Mouse (Mus musculus): ENCODE results near the gene Tenm4. TPM values are rescaled to one million over a fixed set of nuclear protein-coding genes. Genes with fewer than 3 reads are reported as not detected.

The Tenm4 gene
- polyA plus RNA-seq, 1 experiment from 2014 or later: 5.4 TPM

DNA sequence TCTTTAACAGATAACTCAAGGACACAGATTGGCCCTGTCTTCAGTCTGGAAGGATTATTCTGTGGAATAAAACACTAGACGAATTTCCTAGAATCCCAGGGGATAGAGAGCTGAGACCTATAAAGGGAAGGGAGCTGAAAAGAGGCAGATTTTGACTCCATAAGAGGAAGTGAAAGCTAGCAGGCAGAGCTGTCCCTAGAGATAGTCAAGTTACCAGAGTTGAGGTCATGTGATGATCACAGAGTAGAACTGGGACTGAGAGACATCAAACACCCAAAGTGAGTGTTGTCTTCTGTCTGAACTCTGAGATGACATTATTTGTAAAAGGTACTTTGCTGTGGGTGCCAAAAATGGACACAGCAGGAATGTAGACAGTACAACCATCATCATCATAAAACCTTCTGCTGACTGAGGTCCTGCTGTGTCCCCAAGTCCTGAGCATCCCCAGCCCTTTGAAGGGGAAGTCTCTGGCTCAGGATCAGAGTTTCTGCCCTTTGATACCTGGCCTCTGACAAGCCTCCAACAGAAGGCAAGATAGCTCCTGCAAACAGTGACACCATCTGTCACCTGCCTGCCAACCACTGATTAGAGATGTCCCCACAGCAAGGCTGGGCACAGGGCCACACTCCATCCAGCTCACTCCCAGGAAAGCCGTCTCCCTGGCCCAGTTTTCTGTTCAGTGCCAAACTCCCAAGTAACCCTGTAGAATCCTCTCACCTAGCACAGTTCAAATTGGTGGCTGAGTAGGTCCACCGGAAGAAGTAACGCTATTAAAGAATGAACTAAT lies 368.4 kb downstream of the Tenm4 start:
- POLR2A ChIA-PET: no interaction called here
- no peaks in the 10 kb centered on the region for H3K27me3 ChIP-seq
- TF ChIP-seq CTCF (IDR thresholded peaks at IDR 0.05): no peak
- no peak for ATAC-seq
- no peak for DNase-seq (ENCODE audit: low read depth, low spot score)
- CTCF ChIA-PET: interaction anchor here (1.2 kb wide), 1 partner anchor 35 kb away, joined by 3 read pairs; no protein-coding TSS in a partner anchor
- in situ Hi-C loops (cut with MboI; ENCODE audit: low pct_unique_long_range_greater_than_20kb): no loop called here

DNA sequence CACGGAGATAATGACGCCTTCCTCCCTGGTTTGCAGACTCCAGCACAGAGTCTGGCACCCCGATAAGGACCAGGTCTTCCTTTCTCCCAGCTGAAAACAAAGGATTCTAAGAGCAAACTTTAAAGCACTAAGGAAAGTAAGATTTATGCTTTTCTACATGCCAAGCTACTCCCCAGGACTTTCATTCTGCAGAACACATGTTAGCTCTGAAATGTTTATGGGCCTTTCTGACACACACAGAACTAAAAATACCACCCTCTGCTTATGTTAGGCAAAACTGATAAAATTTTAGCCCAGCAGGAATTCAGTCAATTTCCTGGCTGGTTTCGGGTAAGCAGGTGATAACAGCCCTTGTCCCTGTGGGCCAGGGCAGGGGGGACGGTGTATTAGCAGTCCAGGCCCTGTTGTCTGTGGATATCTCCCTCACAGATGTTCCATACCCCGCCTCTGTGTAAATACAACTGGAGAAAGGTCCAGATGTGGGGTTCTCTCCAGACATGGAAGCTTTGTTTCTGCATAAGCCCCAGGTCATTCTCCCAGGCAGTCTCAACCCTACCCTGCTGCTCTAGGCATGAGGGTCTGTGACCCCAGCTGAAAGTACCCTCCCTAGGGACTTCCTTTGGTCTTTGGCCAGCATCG lies 369.5 kb downstream of the Tenm4 start:
- H3K27me3 ChIP-seq: no peaks in the 10 kb centered on the region
- ATAC-seq (no peak), DNase-seq (ENCODE audit: low read depth, low spot score) (no peak)
- CTCF ChIA-PET: interaction anchor here (1.2 kb wide), 1 partner anchor 34 kb away, joined by 3 read pairs; no protein-coding TSS in a partner anchor
- no peak for TF ChIP-seq CTCF (IDR thresholded peaks at IDR 0.05)
- POLR2A ChIA-PET: no interaction called here
- in situ Hi-C loops (cut with MboI; ENCODE audit: low pct_unique_long_range_greater_than_20kb): no loop called here

DNA sequence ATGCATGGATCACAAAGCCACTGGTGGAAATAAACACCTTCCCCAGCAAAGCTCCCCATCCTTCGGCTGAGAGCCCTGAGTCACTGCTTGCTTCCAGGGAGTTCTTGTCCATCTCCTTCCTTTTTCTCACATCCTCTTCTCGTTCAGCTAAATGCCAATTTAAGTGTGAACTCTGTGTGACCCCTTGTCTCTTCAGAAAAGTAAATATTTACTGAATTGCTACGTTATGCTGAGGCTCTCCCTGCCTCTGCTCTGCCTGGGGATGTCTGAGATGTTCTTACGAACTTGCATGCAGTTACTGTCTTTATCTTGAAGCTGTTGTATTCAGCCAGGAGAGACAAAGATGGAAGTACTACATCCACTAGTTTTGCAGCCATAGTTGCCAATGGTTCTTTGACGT lies 374.9 kb downstream of the Tenm4 start:
- TF ChIP-seq CTCF (IDR thresholded peaks at IDR 0.05): no peak
- ATAC-seq (no peak), DNase-seq (ENCODE audit: low read depth, low spot score) (no peak)
- no peaks in the 10 kb centered on the region for H3K27me3 ChIP-seq
- in situ Hi-C loops (cut with MboI; ENCODE audit: low pct_unique_long_range_greater_than_20kb): no loop called here
- POLR2A ChIA-PET: interaction anchor here (0.6 kb wide), 1 partner anchor 19 kb away, joined by 3 read pairs; no protein-coding TSS in a partner anchor
- CTCF ChIA-PET: interaction anchor here (1.3 to 3.7 kb wide), 2 partner anchors 9 to 10 kb away, joined by 5 to 12 read pairs; no protein-coding TSS in a partner anchor

DNA sequence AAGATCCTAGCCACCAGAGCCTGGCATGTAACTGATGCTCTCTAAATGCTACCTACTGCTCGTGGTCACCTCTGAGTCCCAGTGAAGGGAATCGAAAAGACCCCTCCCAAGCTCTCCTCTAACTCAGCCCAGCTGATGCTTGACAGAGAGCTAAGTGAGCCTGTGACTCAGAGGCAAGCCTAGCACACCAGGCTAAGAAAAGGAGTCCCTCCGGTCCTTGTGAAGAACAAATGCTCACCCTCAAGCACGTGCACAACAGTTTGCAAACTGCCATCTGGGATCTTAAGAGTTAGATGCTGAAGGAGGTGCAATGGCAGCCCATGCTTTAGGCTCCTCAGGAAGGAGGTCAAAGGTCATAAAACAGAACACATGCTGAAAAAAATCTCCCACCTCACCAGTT lies 380.8 kb downstream of the Tenm4 start:
- in situ Hi-C loops (cut with MboI; ENCODE audit: low pct_unique_long_range_greater_than_20kb): no loop called here
- CTCF ChIA-PET: no interaction called here
- no peak for TF ChIP-seq CTCF (IDR thresholded peaks at IDR 0.05)

DNA sequence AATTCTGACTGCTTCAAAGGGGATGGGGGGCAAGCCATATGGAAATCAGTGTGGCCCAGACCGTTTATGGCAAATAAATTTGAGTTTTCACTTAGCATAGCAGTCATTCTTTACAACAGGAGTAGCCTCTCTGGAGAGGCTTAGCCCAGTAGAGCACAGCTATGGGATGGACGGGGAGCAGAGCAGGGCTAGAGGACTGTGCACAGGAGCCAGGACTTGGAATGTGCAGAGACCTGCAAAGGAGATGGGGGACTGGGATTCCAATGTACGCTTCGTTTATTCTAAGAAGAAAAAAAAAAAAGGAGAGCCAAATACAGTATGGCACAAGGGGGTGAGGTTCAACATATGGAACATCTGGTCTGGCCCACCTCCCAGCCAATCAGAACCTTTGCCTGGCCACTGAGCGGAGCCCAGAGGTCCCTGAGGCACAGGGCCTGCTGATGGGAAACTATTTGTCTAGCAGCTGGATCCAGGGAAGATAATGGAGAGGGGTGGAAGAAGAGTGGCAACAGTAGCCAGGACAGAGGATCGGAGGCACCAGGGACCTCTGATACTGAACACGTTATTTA lies 381.3 kb downstream of the Tenm4 start:
- no peak for TF ChIP-seq CTCF (IDR thresholded peaks at IDR 0.05)
- DNase-seq (ENCODE audit: low read depth, low spot score): no peak
- no peaks in the 10 kb centered on the region for H3K27me3 ChIP-seq
- ChIA-PET POLR2A (no interaction called here), CTCF (no interaction called here)
- in situ Hi-C loops (cut with MboI; ENCODE audit: low pct_unique_long_range_greater_than_20kb): no loop called here
- no peak for ATAC-seq

More for the DNA sequence above, 380.8 kb downstream of the Tenm4 start:
- ATAC-seq (no peak), DNase-seq (ENCODE audit: low read depth, low spot score) (no peak)
- no peaks in the 10 kb centered on the region for H3K27me3 ChIP-seq
- POLR2A ChIA-PET: no interaction called here

DNA sequence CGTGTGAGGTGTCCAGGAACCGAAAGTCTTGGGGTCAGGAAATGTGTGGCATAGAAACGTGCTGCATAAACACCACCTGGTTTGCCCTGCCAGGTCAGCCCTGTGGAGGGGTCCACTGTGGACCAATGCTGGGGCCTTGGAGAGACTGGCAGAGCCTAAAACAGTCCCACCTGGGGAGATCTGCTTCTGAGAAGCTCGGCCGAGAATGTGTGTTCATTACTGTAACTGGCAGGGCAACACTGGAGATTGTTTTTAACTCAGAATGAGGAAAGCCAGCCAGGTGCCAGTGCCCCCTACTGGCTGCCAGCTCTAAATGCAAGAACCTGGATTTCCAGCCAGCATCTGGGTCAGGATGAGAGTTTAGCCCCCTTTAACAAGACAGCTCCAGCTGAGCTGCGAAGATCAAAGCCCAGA lies 383.2 kb downstream of the Tenm4 start:
- CTCF ChIA-PET: interaction anchor here (0.7 to 2.2 kb wide), 16 partner anchors 9 to 414 kb away, joined by 3 to 12 read pairs (median 3); partner anchors contain the start of gene Nars2
- in situ Hi-C loops (cut with MboI; ENCODE audit: low pct_unique_long_range_greater_than_20kb): no loop called here
- ATAC-seq: no peak
- no peaks in the 10 kb centered on the region for H3K27me3 ChIP-seq
- no peak for DNase-seq (ENCODE audit: low read depth, low spot score)
- POLR2A ChIA-PET: no interaction called here
- peak; percentile 83 for TF ChIP-seq CTCF (IDR thresholded peaks at IDR 0.05)

DNA sequence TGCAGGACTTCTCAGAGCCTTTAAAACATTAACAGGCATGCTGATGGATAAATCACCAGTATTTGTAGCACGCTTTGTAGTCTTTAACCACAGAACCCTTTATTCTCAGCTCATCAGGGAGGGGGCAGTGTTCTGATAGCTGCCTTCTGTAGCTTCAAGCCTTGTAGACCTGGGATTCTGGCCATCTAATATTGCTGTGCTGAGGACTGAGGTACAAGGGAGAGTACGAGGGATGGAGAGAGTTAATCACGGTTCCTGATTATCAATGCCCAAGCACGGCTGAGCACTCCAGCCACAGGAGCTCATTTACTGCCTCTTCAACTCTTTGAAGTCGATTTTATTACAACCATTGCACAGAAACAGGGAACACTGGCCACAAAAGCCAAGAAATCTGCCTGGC lies 384.2 kb downstream of the Tenm4 start:
- ChIA-PET CTCF (interaction anchor here (0.7 to 2.2 kb wide), 15 partner anchors 8 to 396 kb away, joined by 3 to 12 read pairs (median 3); partner anchors contain the start of gene Nars2), POLR2A (no interaction called here)
- in situ Hi-C loops (cut with MboI; ENCODE audit: low pct_unique_long_range_greater_than_20kb): no loop called here
- ATAC-seq (no peak), DNase-seq (ENCODE audit: low read depth, low spot score) (no peak)
- peak; percentile 16 for TF ChIP-seq CTCF (IDR thresholded peaks at IDR 0.05)
- no peaks in the 10 kb centered on the region for H3K27me3 ChIP-seq

DNA sequence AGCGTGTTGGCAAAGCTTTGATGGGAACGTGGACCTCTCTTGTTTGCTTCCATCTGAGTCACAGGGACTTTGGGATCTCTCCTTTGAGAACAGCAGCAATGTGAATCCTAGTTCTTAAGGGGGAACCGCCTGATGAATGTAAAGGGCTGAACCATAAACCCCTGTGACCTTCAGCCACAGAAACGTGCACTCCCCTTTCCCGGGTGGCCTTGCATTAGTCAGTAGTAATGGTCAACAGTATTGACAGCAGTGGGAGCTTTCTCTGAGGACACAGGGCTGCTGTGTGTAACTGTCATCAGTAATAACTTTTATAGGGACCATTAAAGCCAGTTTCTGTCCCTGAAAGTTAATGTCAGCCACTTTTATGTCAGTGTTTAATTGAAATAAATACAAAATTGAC lies 385.7 kb downstream of the Tenm4 start:
- in situ Hi-C loops (cut with MboI; ENCODE audit: low pct_unique_long_range_greater_than_20kb): no loop called here
- no peak for DNase-seq (ENCODE audit: low read depth, low spot score)
- TF ChIP-seq CTCF (IDR thresholded peaks at IDR 0.05): no peak
- no peak for ATAC-seq
- H3K27me3 ChIP-seq: no peaks in the 10 kb centered on the region
- CTCF ChIA-PET: interaction anchor here (1.3 kb wide), 1 partner anchor 10 kb away, joined by 5 read pairs; no protein-coding TSS in a partner anchor
- POLR2A ChIA-PET: no interaction called here

DNA sequence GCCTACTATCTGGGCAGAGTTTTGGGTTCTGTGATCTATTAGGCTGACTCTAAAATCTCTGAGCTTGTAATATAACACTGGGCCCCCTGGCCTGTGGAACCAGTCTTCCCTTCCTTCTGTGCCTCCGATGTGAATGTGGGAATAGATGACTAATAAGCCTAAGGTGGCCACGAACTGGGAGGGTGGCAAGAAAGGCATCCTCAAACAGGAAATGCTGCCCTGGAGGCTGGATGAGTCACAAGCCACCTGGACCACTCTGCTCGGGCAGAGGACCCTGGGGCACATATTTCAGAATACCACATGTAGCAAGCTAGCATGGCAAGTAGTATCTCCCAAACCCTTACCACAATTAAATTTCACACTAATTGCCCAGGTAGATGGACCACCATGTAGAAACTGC lies 391.8 kb downstream of the Tenm4 start:
- peak; percentile 92 for DNase-seq (ENCODE audit: low read depth, low spot score)
- ATAC-seq: peak; percentile 83
- in situ Hi-C loops (cut with MboI; ENCODE audit: low pct_unique_long_range_greater_than_20kb): no loop called here
- CTCF ChIA-PET: interaction anchor here (1.4 to 3.9 kb wide), 3 partner anchors 9 to 35 kb away, joined by 6 to 18 read pairs (median 8); no protein-coding TSS in a partner anchor
- no peak for TF ChIP-seq CTCF (IDR thresholded peaks at IDR 0.05)
- POLR2A ChIA-PET: interaction anchor here (1.1 to 1.2 kb wide), 2 partner anchors 109 to 349 kb away, joined by 3 read pairs; no protein-coding TSS in a partner anchor
- no peaks in the 10 kb centered on the region for H3K27me3 ChIP-seq

DNA sequence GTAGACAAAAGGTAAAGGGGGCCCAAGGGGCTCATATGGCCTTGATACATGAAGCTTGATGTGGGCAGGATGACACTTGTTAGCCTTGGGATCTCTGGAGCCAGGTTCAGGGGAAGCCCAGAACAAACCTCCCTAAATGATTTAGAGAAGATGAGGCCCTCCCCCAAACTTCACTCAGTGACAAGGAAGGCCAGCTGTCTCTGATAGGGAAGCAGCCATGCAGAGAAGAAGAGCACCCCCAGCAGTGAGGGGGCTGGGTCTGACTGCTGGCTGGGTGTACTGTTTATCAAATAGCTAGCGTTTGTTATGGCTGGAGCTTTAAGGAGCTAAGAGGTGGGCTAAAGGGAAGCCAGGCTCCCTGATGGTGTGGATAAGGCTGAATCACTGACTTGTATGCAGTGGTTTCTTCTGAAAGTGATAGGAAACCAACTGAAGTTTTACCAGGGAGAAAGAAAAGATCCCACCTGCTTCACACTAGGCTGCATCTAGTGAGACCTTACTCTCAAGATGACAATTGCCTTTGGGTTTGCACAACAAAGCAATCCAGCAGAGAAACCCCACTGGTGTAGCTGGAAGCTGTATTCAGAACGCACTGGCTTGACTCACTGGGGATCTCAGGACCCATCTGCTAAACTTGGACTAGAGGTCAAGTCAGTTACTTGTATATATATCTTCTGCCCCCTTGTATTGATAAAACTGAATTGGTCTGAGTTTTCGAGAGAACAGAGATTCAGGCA lies 392.5 kb downstream of the Tenm4 start:
- in situ Hi-C loops (cut with MboI; ENCODE audit: low pct_unique_long_range_greater_than_20kb): no loop called here
- ATAC-seq: peak; percentile 55
- H3K27me3 ChIP-seq: no peaks in the 10 kb centered on the region
- TF ChIP-seq CTCF (IDR thresholded peaks at IDR 0.05): no peak
- CTCF ChIA-PET: interaction anchor here (1.4 to 3.9 kb wide), 3 partner anchors 9 to 36 kb away, joined by 6 to 18 read pairs (median 8); no protein-coding TSS in a partner anchor
- no peak for DNase-seq (ENCODE audit: low read depth, low spot score)
- POLR2A ChIA-PET: interaction anchor here (1.1 to 1.2 kb wide), 2 partner anchors 108 to 348 kb away, joined by 3 read pairs; no protein-coding TSS in a partner anchor

Data from Patski (cell line).